Mouse (Mus musculus) liver (tissue): Measurements from ENCODE around the gene Metap1d.

Experiments
- DNase-seq: peaks from one replicate; pipeline ENCODE4 v3.0.0-alpha.2; 2020; ENCODE audit warnings: mixed read lengths

Gene Metap1d

DNA sequence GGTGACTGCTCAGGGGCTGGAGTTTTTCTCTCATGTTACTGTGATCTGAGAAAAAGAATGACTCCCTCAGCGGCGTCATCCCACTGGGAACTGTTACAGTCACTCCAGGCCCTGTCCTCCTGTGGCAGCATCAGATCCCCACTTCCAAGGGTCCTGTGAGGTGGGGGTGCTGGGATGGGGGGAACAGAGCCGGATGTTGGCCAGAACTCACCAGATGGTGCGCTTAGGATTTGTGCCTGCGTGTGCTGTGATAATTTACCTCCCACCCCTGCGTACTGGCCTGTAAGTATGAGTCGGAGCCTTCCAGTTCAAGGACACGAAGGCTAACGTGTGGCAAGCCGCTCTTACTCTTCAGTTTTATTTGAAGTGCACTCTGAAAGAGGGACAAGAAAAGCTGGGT lies 22.2 kb downstream of the Metap1d start:
- DNase-seq = no peak

- DNase-seq = no peak
Observed at GRCm38 (mm10) chr2:71475760-71476159, 22.7 kb downstream of the Metap1d start.

- peak; percentile 24 for DNase-seq
Observed at GRCm38 (mm10) chr2:71477787-71478186, 24.7 kb downstream of the Metap1d start.

DNA sequence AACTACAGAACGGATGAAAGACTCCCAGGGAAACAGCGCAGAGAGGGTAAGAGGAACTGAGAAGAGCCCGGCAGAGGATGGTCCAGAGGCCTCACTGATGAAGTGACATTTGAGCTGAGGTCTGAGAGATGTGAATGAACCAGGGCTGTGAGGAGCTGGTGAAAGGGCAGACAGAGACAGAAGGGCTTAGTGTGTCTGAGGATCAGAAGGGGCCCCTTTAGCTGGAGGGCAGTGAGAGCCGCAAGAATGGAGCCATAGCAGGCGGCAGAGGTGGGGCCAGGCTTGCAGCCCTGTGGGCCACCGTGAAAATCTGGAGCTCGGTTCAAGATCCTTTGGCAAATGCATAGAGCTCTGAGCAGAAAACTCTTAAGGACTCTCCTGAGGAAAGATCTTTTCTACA lies 26.8 kb downstream of the Metap1d start:
- no peak for DNase-seq

GRCm38 (mm10) chr2:71481825-71482224 lies 28.7 kb downstream of the Metap1d start:
- DNase-seq = no peak

GRCm38 (mm10) chr2:71483046-71483716 lies 30.1 kb downstream of the Metap1d start:
- no peak for DNase-seq

DNA sequence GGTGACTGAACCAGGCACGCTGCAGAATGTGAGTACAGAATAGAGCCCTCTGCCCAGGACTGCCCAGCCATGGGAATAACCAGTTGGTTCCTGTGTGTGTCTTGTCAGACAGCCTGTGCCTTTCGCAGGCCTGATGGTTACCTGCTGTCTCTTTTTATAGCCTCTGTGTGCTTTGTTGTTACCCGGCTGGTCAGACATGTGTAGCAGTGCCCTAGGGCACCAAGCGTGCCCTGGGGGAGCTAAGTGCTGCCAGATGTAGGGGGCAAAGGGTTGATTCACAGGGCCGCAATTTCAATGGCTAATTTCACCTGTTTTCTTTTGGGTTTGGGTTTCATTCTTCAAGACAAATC lies 30.6 kb downstream of the Metap1d start:
- no peak for DNase-seq

DNA sequence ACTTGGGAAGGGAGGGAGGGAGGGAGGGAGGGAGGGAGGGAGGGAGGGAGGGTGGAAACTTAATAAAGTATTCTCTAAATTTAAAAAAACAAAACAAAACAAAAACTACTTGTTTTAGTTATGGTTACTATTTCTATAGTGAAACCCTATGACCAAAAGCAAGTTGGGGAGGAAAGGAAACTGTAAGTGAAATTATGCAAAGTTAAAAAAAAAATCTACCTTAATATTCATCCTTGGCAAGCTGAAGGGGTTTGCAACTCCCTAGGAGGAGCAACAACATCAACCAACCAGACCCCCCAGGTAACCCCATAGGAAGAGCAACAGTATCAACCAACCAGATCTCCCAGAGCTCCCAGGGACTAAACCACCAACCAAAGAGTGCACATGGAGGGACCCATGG lies 38.2 kb downstream of the Metap1d start:
- DNase-seq = no peak

- no peak for DNase-seq
Observed at GRCm38 (mm10) chr2:71493161-71493683, 40.1 kb downstream of the Metap1d start.

- no peak for DNase-seq
Observed at GRCm38 (mm10) chr2:71494503-71494902, 41.4 kb downstream of the Metap1d start.

- no peak for DNase-seq
Observed at GRCm38 (mm10) chr2:71494971-71495370, 41.9 kb downstream of the Metap1d start.

- no peak for DNase-seq
Observed at GRCm38 (mm10) chr2:71497175-71497574, 44.1 kb downstream of the Metap1d start.

DNA sequence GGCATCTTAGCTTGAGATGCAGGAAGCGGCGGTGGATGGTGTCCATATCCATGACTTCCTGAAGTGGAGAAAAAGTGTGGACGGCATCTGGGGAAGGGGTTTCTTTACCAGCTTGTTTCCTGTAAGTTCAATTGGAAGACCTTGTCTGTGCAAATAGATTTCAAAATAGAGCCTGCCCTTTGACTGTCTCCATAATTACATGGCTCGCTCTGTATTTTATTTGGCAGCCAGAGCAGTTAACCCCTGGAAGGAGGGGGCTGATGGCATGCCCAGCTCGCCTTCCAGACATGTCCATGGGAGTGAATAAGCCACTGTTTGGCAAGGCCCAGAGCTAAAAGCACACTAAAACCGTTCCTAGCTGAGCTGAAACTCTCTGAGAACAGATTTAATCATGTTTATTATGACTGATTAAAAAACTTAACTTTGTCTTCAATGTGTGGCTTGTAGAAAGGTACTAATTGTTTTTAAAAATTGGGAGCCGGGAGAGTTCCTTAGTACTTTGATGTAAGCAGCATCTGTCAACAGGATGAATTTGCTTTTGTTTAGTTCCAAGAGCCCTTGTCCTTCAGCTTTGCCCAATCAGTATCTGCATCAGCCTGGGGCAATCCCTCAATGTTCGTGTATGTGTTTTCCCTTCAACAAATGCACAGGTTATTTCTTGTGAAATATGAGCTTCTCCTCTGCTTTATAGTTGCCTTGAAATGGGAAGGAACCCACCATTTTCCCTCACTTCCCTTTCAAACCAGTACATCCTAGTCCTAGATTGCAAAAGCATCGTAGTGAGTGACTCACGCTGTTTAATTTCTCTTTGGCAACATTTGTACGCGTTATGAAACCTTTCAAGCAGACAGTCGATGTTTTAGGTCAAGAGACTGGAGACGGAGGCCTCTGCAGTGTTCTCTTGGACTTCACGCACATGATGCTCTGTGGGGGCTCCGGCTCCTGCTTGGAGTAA lies 46.5 kb downstream of the Metap1d start:
- no peak for DNase-seq

DNA sequence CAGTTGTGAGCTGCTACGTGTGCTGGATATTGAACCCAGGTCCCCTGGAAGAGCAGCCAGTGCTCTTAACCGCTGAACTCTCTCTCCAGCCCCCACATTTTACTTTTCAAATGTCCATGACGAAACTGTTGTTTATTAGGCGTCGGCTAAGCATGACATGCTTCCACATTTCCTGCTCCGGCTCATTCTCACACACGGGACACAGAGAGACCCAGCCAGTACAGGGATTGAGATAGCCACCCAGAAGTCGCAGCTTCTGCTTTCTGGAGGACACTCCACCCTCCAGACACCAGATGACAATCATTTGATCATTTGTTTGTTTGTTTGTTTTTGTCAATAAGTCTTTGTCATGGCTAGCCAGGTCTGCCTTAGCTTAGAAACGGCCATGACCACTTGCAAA lies 51.8 kb downstream of the Metap1d start:
- DNase-seq = no peak

DNA sequence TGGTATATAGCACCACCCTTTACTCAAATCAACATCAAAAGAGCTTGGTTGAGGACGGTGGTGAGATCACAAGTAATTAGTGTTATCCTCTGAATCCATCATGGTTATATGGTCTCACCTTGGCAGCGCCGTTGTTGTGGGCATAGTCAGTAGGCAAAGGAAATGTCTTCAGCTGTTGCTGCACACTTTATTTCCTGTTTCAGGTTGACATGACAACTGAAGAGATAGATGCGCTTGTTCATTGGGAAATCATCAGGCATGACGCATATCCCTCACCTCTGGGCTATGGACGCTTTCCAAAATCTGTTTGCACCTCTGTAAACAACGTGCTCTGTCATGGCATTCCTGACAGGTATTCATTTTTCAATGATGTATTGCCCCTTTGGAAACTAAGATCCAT lies 58.1 kb downstream of the Metap1d start:
- no peak for DNase-seq

GRCm38 (mm10) chr2:71512326-71512725 lies 59.2 kb downstream of the Metap1d start:
- DNase-seq = no peak

DNA sequence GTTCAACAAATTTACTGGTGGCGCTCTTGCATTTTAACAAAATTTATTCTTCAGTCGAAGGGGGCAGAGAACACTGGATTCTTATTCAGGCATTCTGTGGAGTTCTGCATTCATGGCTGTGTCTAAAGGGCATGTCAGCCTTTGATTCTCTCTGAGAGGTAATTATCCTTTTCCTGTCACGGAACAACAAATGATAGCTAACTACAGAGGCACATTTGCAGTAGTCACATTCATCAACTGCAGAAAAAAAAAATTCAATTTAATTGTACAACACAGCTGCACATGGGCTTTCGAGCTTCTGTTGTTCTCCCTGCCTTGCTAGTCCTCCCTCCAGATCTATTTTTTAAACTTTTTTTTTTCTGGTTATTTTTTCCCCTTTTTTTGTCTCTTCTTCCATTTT lies 63.9 kb downstream of the Metap1d start:
- no peak for DNase-seq

- no peak for DNase-seq
Observed at GRCm38 (mm10) chr2:71517466-71518099, 64.5 kb downstream of the Metap1d start.

GRCm38 (mm10) chr2:71522871-71523270 lies 69.8 kb downstream of the Metap1d start:
- no peak for DNase-seq

DNA sequence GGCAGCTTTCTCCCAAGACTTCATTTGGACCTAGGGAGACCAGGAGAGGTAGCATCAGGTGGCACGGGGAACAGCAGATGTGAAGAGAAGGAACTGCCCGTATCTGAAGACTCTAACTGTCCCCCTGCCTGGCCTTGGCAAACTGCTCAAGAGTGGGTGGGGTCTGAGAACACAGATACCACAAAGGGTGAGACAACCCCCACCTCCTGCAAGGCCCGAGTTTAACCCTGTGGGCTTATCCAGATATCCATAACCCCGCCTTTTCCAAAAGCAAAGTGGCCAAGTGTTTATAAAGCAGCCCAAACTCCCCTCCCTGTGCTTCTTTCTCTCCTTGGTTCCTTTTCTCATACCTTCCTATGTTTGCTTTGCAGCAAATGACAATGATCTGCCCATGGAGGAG lies 70.4 kb downstream of the Metap1d start:
- DNase-seq = no peak

DNA sequence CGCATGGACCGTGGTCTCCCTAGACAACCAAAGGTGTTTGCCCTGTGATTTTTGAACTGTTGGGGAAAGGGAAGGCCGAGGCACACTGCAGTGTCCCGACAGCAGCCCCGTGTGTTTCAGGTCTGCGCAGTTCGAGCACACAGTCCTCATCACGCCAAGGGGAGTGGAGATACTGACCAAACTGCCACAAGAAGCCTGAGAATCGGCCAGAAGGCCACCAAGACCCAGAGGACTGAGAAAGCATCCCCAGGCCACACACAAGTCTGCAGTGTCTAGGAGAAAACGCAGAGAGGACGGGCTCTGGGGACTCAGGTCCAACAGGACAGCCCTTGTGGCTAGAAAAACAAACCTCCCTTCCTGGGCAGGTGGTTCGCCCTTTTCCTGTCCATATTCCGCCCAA lies 71.7 kb downstream of the Metap1d start:
- DNase-seq = no peak

DNA sequence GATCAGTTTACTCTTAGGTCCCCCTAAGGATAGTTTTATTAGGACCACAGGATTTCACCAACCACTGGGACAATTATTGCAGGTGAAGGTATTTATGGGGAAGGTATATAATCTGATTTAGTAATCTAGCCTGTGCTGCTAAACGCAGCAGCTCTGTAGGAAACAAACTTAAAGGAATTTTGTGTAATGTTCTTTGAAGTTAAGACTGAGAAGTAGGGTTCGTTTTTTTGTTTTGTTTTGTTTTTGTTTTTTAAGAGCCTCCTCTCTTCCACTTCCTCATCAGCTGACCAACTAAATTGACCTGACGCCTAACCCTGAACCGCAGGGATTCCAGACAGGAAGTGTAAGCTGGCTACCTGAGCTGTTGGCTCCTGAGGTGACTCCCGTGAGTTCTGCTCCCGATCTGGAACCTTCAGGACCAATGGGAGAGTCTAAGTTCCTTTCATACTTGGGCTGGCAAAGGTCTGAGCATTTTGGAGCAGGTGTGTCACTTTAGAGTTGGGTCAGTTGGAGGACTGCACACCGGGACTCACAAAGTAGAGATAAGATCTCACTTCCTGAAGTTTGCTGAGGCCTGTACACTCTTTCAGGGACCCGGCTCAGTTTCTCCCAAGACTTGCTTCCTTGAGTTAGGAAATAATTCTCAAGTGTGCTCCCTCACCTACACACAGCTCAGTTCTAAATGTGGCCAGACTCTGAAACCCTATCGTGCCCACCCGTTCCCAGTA lies 73.7 kb downstream of the Metap1d start:
- DNase-seq = no peak
